Mouse (Mus musculus): ENCODE results near the gene Wdr70.
"Not testable (repeated sequence)": the region's sequence is repeated elsewhere in the genome, so short reads cannot be mapped to it uniquely, and the experiment has no call there.

Gene Wdr70

DNA sequence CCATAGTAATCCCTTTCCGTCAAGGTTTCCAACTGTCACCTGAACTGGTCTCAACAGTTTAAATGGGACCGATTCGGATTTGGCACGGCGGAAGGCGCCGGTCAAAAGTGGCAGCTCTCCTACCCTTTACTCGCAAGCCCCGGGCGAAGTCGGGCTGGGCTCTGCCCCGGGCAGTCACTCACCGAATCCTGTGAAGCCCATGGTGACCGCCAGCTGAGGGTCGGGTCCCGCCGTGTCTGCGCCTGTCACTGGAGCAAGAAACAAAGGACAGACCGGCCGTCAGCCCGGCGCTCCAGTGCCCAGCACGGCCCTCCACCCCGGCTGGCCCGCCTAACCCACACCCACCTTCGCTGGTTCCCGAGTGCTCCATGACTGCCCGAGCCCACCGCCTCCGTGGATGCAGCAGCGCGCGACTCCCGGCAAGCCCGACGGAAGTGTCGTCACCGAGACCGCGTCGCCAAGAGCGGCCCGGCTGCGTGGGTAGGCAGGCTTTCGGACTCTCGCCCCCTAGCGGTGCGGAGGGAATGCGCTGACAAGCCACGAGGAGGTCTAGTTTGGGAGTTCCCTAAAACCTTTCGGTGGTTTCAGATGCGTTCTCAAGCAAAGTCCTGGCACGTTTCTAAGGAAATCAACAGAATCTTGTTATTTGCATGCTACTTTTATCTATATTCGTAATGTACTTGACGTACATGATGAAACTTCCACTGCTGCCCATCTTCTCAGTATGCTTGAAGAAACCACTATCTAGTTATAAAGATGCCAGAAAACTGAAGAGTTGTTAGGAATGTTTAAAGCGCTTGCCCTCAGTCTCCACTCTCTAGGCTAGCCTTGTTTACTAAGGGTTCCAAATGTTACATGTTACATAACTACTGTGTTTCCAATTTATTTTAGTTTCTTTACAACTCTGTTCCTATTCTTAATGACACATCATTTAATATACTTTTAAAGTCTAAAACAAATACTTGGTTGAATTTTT lies at the start of gene Wdr70:
Gene Wdr70 (minus strand): TSS at position 436 of the 976 bp plus-strand sequence.
- peak; percentile 99 for DNase-seq (ENCODE audit: extremely low spot score, low spot score)

DNA sequence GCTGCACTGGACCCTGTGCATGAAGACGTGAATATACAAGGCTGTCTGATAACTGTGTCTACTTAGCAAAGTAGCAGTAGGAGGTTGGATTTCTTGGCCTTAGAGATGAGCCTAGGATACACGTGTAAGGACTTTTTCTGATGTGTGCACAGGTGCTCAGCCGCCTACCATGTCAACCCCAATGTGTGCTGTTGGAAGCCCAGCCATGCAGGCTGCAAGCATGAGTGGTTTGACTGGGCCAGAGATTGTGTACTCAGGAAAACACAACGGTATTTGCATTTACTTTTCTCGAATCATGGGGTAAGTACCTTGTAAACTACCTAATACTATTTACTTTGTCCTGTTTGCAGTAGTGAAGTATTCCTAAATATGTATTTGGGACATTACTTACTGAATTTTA lies 36.6 kb upstream of the Wdr70 start:
- DNase-seq (ENCODE audit: extremely low spot score, low spot score) = no peak

DNA sequence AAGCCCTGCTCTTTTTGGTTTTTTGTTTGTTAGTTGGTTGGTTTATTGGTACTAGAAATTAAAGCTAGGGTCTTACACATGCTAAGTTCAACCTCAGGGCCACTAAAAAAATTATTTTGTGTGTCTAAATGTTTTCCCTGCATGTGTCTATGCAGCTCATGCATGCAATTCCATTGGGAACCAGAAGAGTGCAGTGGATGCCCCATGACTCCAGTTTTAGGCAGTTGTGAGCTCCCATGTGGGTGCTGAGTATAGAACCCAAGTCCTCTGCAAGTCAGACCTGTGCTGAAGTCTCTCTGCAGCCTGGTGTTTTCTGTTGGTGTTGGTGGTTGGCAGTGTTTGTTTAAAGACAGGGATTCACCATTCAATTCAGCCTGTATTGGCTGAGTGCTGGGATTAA lies 32.8 kb upstream of the Wdr70 start:
- DNase-seq (ENCODE audit: extremely low spot score, low spot score) = no peak

DNA sequence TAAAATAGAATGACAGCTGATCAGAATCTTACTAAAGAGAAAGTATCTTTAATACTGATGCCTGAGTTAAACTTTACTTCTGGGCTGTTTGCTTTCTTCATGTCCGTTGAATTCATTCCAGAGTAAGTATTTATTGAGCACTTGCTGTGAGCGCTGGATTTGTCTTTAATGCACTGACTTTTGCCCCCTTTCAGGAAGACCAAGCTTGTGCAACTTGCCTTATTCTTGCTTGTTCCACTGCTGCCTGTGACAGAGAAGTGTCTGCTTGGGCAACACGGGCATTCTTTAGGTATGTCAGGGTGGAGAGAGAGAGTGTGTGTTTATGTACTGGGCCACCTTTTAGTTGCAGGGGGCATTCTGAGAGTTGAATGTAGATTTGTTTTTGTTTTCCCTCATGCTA lies 32.3 kb upstream of the Wdr70 start:
- DNase-seq (ENCODE audit: extremely low spot score, low spot score) = no peak

DNA sequence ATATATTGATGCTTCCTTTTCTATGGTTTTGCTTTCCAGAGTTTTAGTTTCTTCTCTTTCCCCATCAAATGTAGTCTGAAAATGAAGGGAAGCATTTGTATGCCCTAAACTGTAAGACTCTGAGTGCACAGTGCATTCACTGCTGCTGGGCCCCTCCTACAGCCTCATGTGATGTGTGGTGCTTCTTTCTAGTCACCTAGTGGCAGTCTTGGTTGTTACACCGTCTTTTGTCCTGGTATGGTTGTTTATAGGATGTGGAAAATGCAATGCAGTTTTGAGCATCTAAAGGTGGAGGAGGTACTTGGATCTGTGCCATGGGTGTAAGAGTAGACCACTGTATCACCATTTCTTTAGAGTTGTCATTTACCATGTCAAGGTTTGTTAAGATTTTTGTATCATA lies 30.3 kb upstream of the Wdr70 start:
- no peak for DNase-seq (ENCODE audit: extremely low spot score, low spot score)

DNA sequence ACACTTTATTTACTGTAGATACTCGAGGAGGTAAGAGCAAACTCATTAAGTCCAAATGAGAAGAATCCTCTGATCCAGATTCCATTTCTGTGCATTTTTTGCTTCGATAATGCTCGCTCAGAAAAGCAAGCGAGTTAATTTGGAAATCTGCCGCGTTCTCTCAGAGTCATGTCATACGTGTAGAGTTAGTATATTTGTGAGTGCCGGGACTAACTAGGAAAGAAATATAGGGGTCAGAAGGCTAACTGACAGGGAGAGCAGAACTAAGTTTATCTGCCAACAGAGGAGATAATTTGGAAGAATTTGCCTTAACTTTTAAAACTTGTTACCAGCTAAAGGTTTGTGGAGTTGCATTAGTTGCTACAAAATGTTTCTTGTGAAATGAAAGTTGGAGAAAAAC lies 10.8 kb upstream of the Wdr70 start:
- no peak for DNase-seq (ENCODE audit: extremely low spot score, low spot score)

DNA sequence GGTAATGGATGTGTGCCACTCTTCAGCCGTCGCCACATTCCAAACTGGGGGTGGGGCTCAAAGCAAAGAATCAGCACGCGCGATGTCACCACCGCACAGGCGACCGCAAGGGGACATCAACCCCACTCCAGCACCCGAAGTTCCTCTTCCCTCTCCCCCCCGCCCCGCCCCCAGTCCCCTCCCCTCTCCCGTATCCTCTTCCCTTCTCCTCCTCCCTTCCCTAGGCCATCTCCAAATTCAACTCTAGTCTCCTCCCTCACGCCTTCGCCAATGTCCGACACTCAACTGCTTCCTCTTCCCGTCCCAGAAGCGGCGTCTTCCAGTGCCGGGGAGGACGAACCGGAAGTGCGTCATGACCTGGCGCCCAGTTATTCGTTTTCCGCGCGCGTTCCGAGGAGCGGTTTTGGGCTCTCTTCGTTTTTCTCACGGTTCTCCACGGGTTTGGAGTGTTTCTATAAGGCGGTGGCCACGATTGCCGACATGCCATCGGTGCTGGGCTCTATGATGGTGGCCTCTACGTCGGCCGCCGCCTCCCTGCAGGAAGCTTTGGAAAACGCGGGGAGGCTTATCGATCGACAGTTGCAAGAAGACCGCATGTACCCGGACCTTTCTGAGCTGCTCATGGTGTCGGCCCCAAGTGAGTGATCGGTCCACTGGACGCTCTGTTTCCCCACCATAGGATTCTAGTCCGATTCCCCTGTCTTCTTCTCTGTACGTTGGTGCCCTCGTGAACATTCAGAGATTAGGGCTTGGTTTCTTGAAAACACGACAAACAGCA lies 10.1 kb upstream of the Wdr70 start, which contains the start of gene Nup155:
Gene Nup155 (plus strand): TSS at position 308 of the 778 bp plus-strand sequence.
- peak; percentile 92 for DNase-seq (ENCODE audit: extremely low spot score, low spot score)

DNA sequence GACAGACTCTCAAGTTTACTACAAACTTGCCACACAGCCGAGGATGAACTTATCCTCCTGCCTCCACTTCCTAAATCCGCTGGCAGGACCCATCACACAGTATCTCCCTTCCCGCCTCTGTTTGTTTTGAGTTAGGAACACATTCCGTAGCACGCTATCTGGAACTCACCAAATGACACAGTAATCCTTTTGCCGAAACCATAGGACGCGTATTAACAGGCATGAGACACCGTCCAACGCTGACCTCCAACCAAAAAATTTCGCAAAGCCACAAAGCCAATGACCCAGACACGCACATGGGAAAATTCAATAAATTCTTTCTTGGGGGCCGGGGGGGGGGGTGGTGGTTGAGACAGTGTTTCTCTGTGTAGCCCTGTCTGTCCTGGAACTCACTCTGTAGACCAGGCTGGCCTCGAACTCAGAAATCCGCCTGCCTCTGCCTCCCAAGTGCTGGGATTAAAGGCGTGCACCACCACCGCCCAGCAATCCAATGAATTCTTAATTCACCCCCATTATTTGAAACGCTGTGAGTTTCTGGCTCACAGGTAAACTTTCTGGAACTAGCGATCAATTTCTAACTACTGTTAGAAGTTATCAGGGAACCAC lies 9.5 kb upstream of the Wdr70 start:
- no peak for DNase-seq (ENCODE audit: extremely low spot score, low spot score)

DNA sequence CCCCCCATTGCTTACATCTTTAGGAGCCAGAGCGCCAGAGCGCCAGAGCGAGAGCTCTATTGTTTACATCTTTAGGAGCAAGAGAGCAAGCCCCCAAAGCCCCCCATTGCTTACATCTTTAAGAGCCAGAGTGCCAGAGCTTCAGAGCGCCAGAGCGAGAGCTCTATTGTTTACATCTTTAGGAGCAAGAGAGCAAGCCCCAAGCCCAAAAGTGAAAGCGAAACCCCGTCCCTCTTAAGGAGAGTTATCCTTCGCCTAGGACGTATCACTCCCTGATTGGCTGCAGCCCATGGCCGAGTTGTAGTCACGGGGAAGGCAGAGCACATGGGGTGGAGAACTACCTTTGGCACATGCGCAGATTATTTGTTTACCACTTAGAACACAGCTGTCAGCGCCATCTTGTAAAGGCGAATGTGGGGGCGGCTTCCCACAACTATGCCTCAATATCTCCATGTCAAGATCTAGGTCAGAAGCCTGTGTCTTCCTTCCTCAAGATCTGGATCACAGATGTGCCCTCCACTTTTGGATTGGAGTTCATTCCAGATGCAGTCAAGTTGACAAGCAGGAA lies 3.0 kb upstream of the Wdr70 start:
- not testable (repeated sequence) for DNase-seq (ENCODE audit: extremely low spot score, low spot score)

DNA sequence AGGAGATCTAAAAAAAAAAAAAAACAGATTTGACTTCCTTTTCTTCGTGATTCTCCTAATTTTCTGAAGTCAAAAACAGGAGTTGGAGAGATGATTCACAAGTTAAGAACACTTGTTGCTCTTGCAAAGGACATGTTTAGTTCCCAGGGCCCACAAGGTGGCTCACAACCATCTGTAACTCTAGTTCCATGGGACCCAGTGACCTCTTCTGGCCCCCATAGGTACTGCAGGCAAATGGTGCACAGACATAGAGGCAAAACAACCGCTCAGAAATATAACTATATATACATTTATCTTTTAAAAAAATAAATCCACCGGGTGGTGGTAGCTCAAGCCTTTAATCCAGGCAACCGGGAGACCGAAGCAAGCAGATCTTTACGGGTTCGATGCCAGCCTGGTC lies 1.2 kb downstream of the Wdr70 start:
- peak; percentile 45 for DNase-seq (ENCODE audit: extremely low spot score, low spot score)

DNA sequence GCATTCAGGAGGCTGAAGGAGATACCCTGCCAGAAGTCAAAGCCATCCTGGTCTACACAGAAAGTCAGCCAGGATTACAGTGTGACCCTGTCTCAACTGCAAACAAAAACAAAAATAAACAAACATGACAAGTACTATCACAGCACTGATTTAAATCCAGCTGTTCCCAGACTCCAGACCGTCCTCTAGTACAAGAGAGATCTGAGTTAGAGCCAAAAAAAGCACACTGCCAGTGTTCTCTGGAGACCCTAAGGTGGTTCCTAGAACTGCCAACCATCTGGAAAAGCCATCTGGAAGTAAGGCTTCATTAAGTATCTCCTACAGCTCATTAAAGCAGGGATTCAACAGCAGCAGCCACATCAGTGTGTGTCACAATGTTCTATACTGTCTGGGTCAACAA lies 6.3 kb downstream of the Wdr70 start:
- not testable (repeated sequence) for DNase-seq (ENCODE audit: extremely low spot score, low spot score)

DNA sequence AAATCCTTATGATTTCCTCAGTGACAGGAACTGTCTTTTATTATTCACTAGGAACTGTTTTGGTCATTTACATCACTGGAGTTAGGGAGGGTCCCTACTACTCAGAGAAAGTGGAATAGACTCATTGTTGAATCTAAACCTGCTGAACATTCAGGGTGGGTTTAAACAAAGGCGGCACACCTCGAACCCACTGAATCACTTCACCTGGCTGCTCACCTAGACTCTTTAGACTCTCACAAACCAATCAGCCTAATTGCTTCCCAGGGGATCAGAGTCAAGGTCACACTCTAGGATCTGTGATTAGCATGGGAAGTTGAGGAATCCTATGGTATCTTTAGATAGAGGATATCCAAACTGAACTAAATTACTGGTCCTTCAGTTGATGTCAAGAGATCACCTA lies 8.3 kb downstream of the Wdr70 start:
- DNase-seq (ENCODE audit: extremely low spot score, low spot score) = no peak

DNA sequence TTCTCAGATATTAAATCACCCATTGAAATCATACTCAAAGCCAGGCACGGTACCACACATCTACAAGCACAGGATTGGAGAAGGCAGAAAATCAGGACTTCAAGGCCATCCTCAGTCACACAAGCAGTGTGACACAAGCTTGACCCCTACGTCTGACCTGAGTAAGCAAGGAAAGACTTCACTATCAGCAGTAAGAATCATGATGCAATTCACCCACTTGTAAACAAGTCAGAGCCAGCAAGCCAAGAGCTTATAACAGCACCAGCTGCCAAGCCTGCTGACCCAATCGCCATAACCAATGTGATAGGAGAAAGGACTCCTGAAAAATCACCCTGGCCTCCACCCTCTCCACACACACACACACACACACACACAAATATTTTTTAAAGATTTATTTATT lies 10.3 kb downstream of the Wdr70 start:
- no peak for DNase-seq (ENCODE audit: extremely low spot score, low spot score)

DNA sequence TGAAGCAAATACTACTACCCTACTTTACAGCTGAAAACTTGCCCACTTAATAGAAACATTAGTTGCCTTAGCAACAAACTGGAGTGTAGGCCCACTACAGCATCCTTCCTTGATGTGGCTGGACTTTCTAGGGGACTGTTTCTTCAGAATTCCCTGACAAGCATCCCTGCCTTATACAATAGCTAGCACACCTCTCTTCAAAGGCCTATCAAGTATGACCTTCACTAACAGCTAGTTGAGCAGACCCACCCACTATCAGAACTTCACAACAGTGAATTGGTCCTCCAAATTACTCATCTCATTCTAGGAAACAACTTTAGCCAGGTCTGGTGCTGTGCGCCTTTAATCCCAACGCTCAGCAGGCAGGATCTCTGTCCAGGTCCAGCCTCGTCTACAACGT lies 11.7 kb downstream of the Wdr70 start:
- no peak for DNase-seq (ENCODE audit: extremely low spot score, low spot score)

DNA sequence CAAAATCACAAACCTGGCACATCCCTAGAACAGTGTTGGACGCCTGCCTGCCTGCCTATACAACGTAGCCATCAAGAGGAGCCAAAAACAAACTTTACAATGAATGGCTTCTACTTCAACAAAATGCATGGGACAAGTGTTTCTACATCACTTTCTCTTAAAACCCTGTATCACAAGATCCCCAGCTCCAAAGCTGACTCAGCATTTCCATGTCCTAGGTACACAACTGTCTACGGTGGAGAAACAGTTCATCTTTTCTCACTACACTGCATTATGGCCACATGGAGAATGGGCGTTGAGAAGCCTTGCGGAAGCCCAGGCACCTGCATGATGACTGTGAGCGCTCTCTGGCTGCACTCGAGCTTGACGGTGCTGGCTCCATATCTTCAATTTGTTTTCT lies 16.9 kb downstream of the Wdr70 start:
- DNase-seq (ENCODE audit: extremely low spot score, low spot score) = no peak

DNA sequence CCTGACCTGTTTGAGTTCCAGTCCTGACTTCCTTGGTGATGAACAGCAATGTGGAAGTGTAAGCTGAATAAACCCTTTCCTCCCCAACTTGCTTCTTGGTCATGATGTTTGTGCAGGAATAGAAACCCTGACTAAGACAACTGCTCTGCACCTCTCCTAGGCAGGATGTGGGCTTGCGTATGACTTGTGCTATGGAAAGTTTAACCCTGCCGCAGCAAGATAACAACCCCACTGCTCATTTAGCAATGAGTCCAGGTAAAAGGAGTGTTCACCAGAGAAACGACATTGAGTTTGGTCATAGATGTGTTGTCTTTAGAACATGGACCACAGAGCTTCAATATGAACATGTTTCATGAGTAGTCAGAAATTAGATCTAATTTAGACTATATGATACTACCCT lies 25.9 kb downstream of the Wdr70 start:
- not testable (repeated sequence) for DNase-seq (ENCODE audit: extremely low spot score, low spot score)

DNA sequence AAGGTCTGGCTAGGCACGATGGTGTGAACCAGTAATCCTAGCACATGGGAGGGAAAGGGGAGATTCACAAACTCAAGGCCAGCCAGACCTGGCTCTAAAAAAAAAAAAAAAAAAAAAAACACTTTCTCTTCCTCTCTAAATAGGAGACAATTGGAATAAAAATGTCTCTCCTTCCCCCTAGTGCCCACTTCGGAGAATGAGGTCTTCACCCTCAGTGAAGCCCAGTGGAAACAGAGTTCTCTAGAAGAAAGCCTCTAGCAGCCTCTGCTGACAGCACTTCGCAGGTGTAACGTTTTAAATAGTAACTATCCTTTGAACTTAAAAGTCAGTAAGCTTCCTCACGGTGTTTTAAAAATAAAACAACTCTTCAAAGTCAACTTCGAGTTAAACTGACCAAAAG lies 33.8 kb downstream of the Wdr70 start:
- DNase-seq (ENCODE audit: extremely low spot score, low spot score) = no peak

DNA sequence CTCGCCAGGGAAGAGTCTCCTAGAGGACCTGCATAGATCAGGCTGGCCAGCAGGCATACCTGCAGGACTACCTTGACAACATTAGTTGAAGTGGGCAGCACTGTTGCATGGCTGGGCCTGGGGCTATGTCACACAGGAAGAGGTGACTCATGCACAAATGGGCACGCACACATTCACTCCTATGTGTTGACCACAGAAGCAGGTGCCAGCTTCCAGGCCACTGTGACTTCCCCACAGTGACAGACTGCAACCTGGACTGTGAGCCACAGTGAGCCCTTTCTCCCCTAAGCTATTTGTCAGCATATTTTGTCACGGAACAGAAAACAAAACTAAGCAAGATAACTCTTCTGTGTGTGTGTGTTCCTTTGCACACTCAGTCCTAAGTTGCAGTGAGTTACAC lies 47.8 kb downstream of the Wdr70 start:
- no peak for DNase-seq (ENCODE audit: extremely low spot score, low spot score)

DNA sequence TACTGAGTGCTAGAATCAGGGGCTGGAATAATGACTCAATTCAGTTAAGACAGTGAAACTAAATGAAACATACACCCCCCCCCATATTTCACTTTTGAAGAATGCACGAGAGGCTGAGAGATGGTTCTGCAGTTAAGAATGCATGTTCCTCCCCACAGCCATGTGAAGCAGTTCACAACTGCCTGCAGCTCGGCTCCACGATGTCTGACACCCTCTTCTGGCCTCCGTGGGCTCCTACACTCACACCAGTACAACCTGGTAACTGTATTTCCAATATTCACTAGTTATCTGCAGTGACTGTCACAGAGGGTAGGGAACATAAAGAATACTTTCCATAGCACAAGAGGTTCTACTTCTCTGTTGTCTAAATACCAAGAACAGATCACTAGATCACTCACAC lies 59.2 kb downstream of the Wdr70 start:
- DNase-seq (ENCODE audit: extremely low spot score, low spot score) = no peak

DNA sequence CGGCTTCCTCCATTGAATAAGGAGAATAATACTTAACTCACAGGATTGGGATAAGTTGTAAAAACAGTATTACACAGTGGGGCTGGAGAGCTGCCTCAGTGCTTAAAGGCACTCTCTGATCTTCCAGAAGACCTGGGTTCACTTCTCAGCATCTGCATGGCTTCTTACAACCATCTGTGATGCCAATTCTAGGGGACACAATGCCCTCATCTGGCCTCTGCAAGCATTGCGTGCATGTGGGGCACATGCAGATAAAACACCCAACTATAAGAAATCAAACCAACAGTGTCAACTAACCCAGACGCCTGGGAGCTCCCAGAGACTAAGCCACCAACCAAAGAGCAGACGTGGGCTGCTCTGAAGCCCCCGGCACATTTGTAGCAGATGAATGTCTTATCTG lies 60.6 kb downstream of the Wdr70 start:
- no peak for DNase-seq (ENCODE audit: extremely low spot score, low spot score)

DNA sequence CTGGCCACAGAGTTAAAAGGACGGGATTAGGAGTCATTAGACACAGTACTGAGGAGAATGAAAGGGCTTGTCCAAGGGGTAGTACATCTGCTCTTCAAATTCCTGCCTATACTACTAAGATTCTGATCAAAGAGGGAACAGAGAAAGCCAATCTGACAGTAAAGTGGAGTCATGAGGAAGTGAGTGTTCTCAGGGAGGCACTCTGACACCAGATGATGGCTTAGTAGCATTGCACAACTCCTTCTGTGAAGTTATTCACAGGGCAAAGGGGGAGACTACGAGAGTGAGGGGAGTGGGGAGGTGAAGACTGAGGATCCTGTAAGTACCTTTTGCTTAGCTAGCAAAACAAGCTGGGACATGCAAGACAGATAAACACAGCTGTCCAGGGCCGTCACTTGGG lies 61.2 kb downstream of the Wdr70 start:
- DNase-seq (ENCODE audit: extremely low spot score, low spot score) = no peak

DNA sequence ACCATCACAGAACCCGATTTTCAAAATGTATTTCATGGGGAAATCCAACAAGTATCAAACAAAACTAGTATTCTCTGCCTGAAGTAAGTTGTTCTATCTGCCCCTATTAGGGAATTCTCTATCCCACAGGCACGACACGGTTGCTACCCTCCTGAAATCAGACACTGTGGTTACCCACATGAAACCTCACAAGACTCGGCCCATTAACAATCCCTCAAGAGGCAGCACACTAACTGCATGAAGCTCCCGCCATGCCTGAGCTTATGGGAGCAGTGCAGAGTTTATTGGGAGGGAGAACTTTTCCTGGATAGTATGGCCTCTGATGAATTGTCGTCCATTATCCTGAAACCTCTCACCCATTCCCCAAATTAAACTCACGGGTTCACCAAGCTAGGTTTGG lies 67.8 kb downstream of the Wdr70 start:
- DNase-seq (ENCODE audit: extremely low spot score, low spot score) = no peak

All from neural tube, embryonic 10.5 days (tissue).